Mouse (Mus musculus): ENCODE results near the gene Tnp2. TPM values are rescaled to one million over a fixed set of nuclear protein-coding genes. Genes with fewer than 3 reads are reported as not detected.

The Tnp2 gene
- polyA plus RNA-seq, 1 experiment from 2014 or later: not detected

DNA sequence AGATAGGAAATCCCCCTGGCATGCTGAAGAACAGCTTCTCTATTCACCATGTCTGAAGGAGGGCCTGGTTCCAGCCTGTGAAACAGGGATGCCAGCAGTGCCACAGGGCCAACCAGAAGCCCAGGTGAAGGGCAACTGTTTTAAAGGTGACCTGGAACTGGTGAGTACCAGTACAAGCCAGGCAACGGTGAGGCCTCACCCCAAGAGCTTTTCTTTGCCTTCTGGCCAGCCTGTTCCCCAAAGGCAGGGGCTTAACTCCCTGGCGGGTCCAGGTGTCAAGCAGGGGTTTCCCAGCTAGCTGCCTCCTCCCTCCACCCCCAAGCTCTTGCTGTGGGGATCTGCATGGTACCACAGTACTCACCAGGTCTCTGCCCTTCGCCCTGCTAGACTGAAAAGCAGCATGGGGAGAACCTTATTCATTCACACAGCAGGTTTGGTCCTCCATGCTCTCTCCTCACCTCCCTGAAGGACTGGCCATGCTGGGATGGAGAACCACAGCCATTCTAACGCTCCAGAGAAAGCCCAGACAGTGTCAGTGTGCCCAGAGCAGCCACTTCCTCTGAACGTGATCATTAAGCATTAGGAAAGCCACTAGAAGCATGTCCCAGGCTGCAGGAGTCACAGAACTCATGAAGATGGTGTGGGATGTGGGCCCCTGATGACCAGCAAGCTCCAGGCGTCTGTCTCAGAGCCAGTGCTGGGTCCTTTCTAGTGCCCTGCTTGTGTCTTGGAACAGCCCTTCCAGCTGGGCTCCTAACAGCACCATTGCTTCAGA is 5.9 kb downstream of the Tnp2 start:
- 58% methylated on average over 6 of the region's 6 CpGs for WGBS
- no peak overlapping the region for H3K4me3 ChIP-seq (replicated peaks; ENCODE audit: low read depth, low read length)
- H3K36me3 ChIP-seq (ENCODE audit: insufficient read depth, low read length): no peaks in the 10 kb centered on the region
- ATAC-seq (replicated peaks; ENCODE audit: low FRiP score, low read depth) (no peak), DNase-seq (ENCODE audit: low spot score) (no peak)
- H3K4me1 ChIP-seq (replicated peaks; ENCODE audit: insufficient read depth, low read length): peaks cover 28% of the 10 kb centered on the region
- TF ChIP-seq CTCF (IDR thresholded peaks at IDR 0.05; ENCODE audit: low read depth): no peak
- peak overlapping the region; percentile 85 for H3K4me2 ChIP-seq (ENCODE audit: low read length)
- H3K9me3 ChIP-seq (replicated peaks; ENCODE audit: low read length): no peaks in the 10 kb centered on the region
- H3K9ac ChIP-seq (ENCODE audit: low read depth, low read length): peak overlapping the region; percentile 31; the same call in 1 of the 2 replicates
- H3K27ac ChIP-seq: no peak overlapping the region
- H3K27me3 ChIP-seq (ENCODE audit: insufficient read depth, low read length): no peaks in the 10 kb centered on the region

DNA sequence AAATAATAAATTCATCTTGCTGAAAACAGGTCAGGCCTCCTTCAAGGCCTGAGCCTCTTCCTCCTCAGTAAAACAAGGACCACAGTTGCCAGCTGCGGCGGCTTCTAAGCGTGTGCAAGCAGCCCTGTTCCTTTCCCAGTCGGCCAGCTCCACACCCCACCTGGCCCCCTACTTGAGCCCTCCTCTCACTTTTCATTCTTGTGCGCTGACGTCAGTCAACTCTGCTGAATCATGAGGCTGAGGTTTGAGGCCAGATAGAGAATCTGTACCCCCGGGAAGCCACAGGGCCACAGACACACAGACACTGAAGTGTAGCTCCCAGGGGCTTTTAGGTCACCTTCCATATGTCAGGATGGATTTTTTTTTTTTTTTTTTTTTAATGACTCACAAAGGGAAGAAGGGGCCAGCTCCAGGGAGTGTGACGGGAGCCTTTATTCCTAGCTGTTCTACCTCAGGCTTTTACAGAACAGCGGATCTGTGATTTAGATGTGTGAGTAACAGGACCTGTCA is 6.5 kb downstream of the Tnp2 start:
- H3K4me2 ChIP-seq (ENCODE audit: low read length): no peak overlapping the region
- no peaks in the 10 kb centered on the region for H3K36me3 ChIP-seq (ENCODE audit: insufficient read depth, low read length)
- no peak for TF ChIP-seq CTCF (IDR thresholded peaks at IDR 0.05; ENCODE audit: low read depth)
- H3K27me3 ChIP-seq (ENCODE audit: insufficient read depth, low read length): no peaks in the 10 kb centered on the region
- no peak for ATAC-seq (replicated peaks; ENCODE audit: low FRiP score, low read depth)
- peaks cover 23% of the 10 kb centered on the region for H3K4me1 ChIP-seq (replicated peaks; ENCODE audit: insufficient read depth, low read length)
- no peak for DNase-seq (ENCODE audit: low spot score)
- H3K9me3 ChIP-seq (replicated peaks; ENCODE audit: low read length): no peaks in the 10 kb centered on the region
- 42% methylated on average over 9 of the region's 9 CpGs for WGBS
- no peak overlapping the region for H3K9ac ChIP-seq (ENCODE audit: low read depth, low read length)
- no peak overlapping the region for H3K27ac ChIP-seq
- no peak overlapping the region for H3K4me3 ChIP-seq (replicated peaks; ENCODE audit: low read depth, low read length)

DNA sequence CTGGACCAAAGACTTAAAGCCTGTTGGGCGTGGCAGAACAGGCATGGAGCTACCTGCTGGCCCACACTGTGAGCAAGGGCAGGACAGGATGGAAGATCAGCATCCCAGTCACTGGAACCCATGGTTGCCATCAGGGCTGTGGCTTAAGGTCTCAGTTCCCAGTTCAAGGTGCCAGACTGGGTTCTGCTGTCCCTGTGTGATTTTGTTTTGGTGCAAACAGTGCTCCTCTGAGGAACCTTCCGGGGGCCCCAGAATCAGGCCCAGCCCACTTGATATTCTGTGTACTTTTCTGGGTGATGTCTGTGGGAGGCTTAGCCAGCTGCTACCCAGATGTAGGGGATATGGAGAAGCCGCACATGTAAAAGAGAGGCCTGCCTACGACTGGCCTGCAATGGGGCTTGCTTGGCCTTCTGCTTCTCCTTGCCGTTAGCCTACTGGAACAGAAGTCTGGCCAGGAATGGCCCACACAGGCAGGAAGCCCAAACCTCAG is 7.8 kb downstream of the Tnp2 start:
- H3K36me3 ChIP-seq (ENCODE audit: insufficient read depth, low read length): no peaks in the 10 kb centered on the region
- H3K27ac ChIP-seq: no peak overlapping the region
- no peaks in the 10 kb centered on the region for H3K27me3 ChIP-seq (ENCODE audit: insufficient read depth, low read length)
- H3K9ac ChIP-seq (ENCODE audit: low read depth, low read length): no peak overlapping the region
- DNase-seq (ENCODE audit: low spot score): no peak
- no peak for ATAC-seq (replicated peaks; ENCODE audit: low FRiP score, low read depth)
- H3K9me3 ChIP-seq (replicated peaks; ENCODE audit: low read length): no peaks in the 10 kb centered on the region
- H3K4me3 ChIP-seq (replicated peaks; ENCODE audit: low read depth, low read length): no peak overlapping the region
- 72% methylated on average over 5 of the region's 5 CpGs for WGBS
- peaks cover 17% of the 10 kb centered on the region; the same call in 1 of the 2 replicates for H3K4me1 ChIP-seq (replicated peaks; ENCODE audit: insufficient read depth, low read length)
- no peak overlapping the region for H3K4me2 ChIP-seq (ENCODE audit: low read length)
- no peak for TF ChIP-seq CTCF (IDR thresholded peaks at IDR 0.05; ENCODE audit: low read depth)

DNA sequence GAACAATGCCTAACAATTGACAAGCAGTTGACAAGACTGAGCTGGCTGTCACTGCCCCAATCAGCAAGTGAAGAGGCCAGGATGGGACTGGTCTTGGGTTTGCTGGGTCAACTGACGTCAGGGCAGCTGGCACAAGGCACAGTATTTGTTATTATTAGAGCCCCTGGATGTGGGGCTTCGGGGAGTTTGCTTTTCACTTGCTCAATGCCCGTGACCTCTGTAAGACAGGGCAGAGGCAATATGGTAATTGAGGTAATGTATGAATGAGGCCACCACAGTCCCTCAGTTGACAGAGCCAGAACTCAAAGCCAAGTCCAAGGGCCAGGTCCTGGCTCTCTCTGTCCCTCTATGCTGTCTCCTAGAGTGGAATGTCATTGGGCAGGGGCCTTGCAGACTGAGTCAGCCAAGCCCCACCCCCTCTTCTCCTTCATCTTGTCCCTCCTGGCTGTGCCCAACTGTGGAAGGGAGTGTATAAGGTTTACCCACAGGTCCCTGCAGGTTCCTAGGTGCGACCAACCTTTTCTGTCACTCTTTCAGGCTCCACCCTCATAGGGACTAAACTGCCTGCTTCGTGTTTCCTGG is 10.8 kb downstream of the Tnp2 start:
- DNase-seq (ENCODE audit: low spot score) (no peak), ATAC-seq (replicated peaks; ENCODE audit: low FRiP score, low read depth) (no peak; the same call in 1 of the 2 replicates)
- no peak for TF ChIP-seq CTCF (IDR thresholded peaks at IDR 0.05; ENCODE audit: low read depth)
- no peak overlapping the region for H3K27ac ChIP-seq
- peaks cover 4% of the 10 kb centered on the region; the same call in 1 of the 2 replicates for H3K4me1 ChIP-seq (replicated peaks; ENCODE audit: insufficient read depth, low read length)
- no peak overlapping the region for H3K4me3 ChIP-seq (replicated peaks; ENCODE audit: low read depth, low read length)
- H3K4me2 ChIP-seq (ENCODE audit: low read length): no peak overlapping the region
- no peaks in the 10 kb centered on the region for H3K27me3 ChIP-seq (ENCODE audit: insufficient read depth, low read length)
- H3K9me3 ChIP-seq (replicated peaks; ENCODE audit: low read length): no peaks in the 10 kb centered on the region
- H3K9ac ChIP-seq (ENCODE audit: low read depth, low read length): no peak overlapping the region
- H3K36me3 ChIP-seq (ENCODE audit: insufficient read depth, low read length): no peaks in the 10 kb centered on the region
- WGBS: 60% methylated on average over 5 of the region's 5 CpGs

GRCm38 (mm10) chr16:10776322-10776721 is 12.1 kb downstream of the Tnp2 start:
- H3K4me3 ChIP-seq (replicated peaks; ENCODE audit: low read depth, low read length): no peak overlapping the region
- H3K4me1 ChIP-seq (replicated peaks; ENCODE audit: insufficient read depth, low read length): no peaks in the 10 kb centered on the region; the same call in 1 of the 2 replicates
- ATAC-seq (replicated peaks; ENCODE audit: low FRiP score, low read depth): no peak
- H3K4me2 ChIP-seq (ENCODE audit: low read length): no peak overlapping the region
- H3K27me3 ChIP-seq (ENCODE audit: insufficient read depth, low read length): no peaks in the 10 kb centered on the region
- WGBS: 22% methylated on average over 7 of the region's 7 CpGs
- H3K9ac ChIP-seq (ENCODE audit: low read depth, low read length): no peak overlapping the region
- H3K36me3 ChIP-seq (ENCODE audit: insufficient read depth, low read length): no peaks in the 10 kb centered on the region
- H3K9me3 ChIP-seq (replicated peaks; ENCODE audit: low read length): no peaks in the 10 kb centered on the region
- no peak for TF ChIP-seq CTCF (IDR thresholded peaks at IDR 0.05; ENCODE audit: low read depth)
- DNase-seq (ENCODE audit: low spot score): no peak
- H3K27ac ChIP-seq: no peak overlapping the region

- no peaks in the 10 kb centered on the region for H3K27me3 ChIP-seq (ENCODE audit: insufficient read depth, low read length)
- H3K4me3 ChIP-seq (replicated peaks; ENCODE audit: low read depth, low read length): no peak overlapping the region
- H3K4me1 ChIP-seq (replicated peaks; ENCODE audit: insufficient read depth, low read length): no peaks in the 10 kb centered on the region
- H3K4me2 ChIP-seq (ENCODE audit: low read length): no peak overlapping the region
- H3K36me3 ChIP-seq (ENCODE audit: insufficient read depth, low read length): no peaks in the 10 kb centered on the region
- H3K9ac ChIP-seq (ENCODE audit: low read depth, low read length): no peak overlapping the region
- no peak for ATAC-seq (replicated peaks; ENCODE audit: low FRiP score, low read depth)
- WGBS: 72% methylated on average over 4 of the region's 4 CpGs
- no peak for TF ChIP-seq CTCF (IDR thresholded peaks at IDR 0.05; ENCODE audit: low read depth)
- H3K27ac ChIP-seq: no peak overlapping the region
- no peak for DNase-seq (ENCODE audit: low spot score)
- H3K9me3 ChIP-seq (replicated peaks; ENCODE audit: low read length): no peaks in the 10 kb centered on the region
These were observed 13.7 kb downstream of the Tnp2 start for GRCm38 (mm10) chr16:10774726-10775125.
